Mouse (Mus musculus) MEL (cell line): ENCODE measurements around the gene Nr4a1. TPM values are rescaled to one million over a fixed set of nuclear protein-coding genes. Genes with fewer than 3 reads are reported as not detected.
A peak's percentile ranks its signal among the peaks of the same experiment; 100 is the strongest.

Source experiments
- DNase-seq: peaks from one replicate; pipeline ENCODE4 v3.0.0; 2011; ENCODE audit warnings: low read depth, low spot score
- H3K27ac ChIP-seq: 2 replicates; pipeline ENCODE4 v1.5.1; 2012; ENCODE audit warnings: low read depth, mild to moderate bottlenecking, control low read depth, low read length, moderate library complexity; ENCODE audit not compliant: control insufficient read depth
- H3K27me3 ChIP-seq, 2 experiments: fragments of 150-350 bp in 1 of 2; sonication (generic) in 1 of 2; 2 replicates each; pipeline ENCODE4 v1.6.1; 2012; ENCODE audit warnings: low read length in 2 of 2, mild to moderate bottlenecking in 2 of 2, improper control_type of control experiment in 1 of 2, moderate library complexity in 1 of 2; ENCODE audit not compliant: insufficient read depth in 2 of 2, control insufficient read depth in 1 of 2
- H3K36me3 ChIP-seq, 2 experiments: 2 replicates each; pipeline ENCODE4 v1.6.1; 2012 to 2014; ENCODE audit warnings: low read length in 2 of 2, improper control_type of control experiment in 1 of 2, inconsistent platforms in 1 of 2, mild to moderate bottlenecking in 1 of 2; ENCODE audit not compliant: insufficient read depth in 2 of 2, control insufficient read depth in 1 of 2
- H3K4me1 ChIP-seq, 2 experiments: fragments of 150-350 bp in 1 of 2; sonication (generic) in 1 of 2; 2 replicates each; pipeline ENCODE4 v1.6.1; 2012; ENCODE audit warnings: low read length in 2 of 2, improper control_type of control experiment in 1 of 2, mild to moderate bottlenecking in 1 of 2; ENCODE audit not compliant: insufficient read depth in 2 of 2, control insufficient read depth in 1 of 2
- H3K4me3 ChIP-seq, 2 experiments: fragments of 150-350 bp in 1 of 2; sonication (generic) in 1 of 2; 2 replicates each; pipeline ENCODE4 v1.5.1; 2012; ENCODE audit warnings: low read depth in 2 of 2, low read length in 2 of 2, mild to moderate bottlenecking in 2 of 2, moderate library complexity in 2 of 2, control low read depth in 1 of 2, improper control_type of control experiment in 1 of 2; ENCODE audit not compliant: control insufficient read depth in 1 of 2, insufficient read depth in 1 of 2
- H3K79me2 ChIP-seq: 2 replicates; pipeline ENCODE4 v1.6.1; 2012; ENCODE audit warnings: mild to moderate bottlenecking, low read length, moderate library complexity; ENCODE audit not compliant: control insufficient read depth, poor library complexity, insufficient read depth
- H3K9ac ChIP-seq: 2 replicates; pipeline ENCODE4 v1.6.1; 2012; ENCODE audit warnings: low read depth, mild to moderate bottlenecking, control low read depth, low read length, moderate library complexity; ENCODE audit not compliant: control insufficient read depth, poor library complexity, severe bottlenecking
- H3K9me3 ChIP-seq: fragments of 150-350 bp; sonication (generic); replicated peaks from 2 replicates; pipeline ENCODE4 v1.6.1; 2012; ENCODE audit warnings: mild to moderate bottlenecking, low read length, improper control_type of control experiment, moderate library complexity; ENCODE audit not compliant: insufficient read depth
- BHLHE40 ChIP-seq: IDR thresholded peaks from 2 replicates; pipeline ENCODE4 v1.6.1; 2012; ENCODE audit warnings: low read depth, mild to moderate bottlenecking, inconsistent platforms, low read length, improper control_type of control experiment, borderline replicate concordance
- CHD1 ChIP-seq: IDR thresholded peaks from 2 replicates; pipeline ENCODE4 v1.6.1; 2012; ENCODE audit warnings: low read depth, mild to moderate bottlenecking, inconsistent platforms, low read length, improper control_type of control experiment
- CHD2 ChIP-seq: IDR thresholded peaks from 2 replicates; pipeline ENCODE4 v1.6.1; 2011; ENCODE audit warnings: low read length, improper control_type of control experiment
- CTCF ChIP-seq, 3 experiments: IDR thresholded peaks in 2 of 3; conservative IDR thresholded peaks in 1 of 3; 2 replicates each; pipeline ENCODE4 v1.5.1; 2011 to 2012; ENCODE audit warnings: low read length in 3 of 3, low read depth in 2 of 3, mild to moderate bottlenecking in 2 of 3, improper control_type of control experiment in 1 of 3, inconsistent platforms in 1 of 3, mixed read lengths in 1 of 3, moderate library complexity in 1 of 3; ENCODE audit not compliant: control insufficient read depth in 1 of 3, insufficient read depth in 1 of 3, poor library complexity in 1 of 3, severe bottlenecking in 1 of 3
- E2F4 ChIP-seq: IDR thresholded peaks from 2 replicates; pipeline ENCODE4 v1.6.1; 2011; ENCODE audit warnings: low read depth, low read length, improper control_type of control experiment, borderline replicate concordance
- ELF1 ChIP-seq: IDR thresholded peaks from 2 replicates; pipeline ENCODE4 v1.6.1; 2014; ENCODE audit warnings: low read depth, mild to moderate bottlenecking, inconsistent platforms, low read length, improper control_type of control experiment, moderate library complexity
- GABPA ChIP-seq: IDR thresholded peaks from 2 replicates; pipeline ENCODE4 v1.6.1; 2012; ENCODE audit warnings: low read depth, mild to moderate bottlenecking, inconsistent platforms, low read length, improper control_type of control experiment, moderate library complexity
- GATA1 ChIP-seq: IDR thresholded peaks from 2 replicates; pipeline ENCODE4 v1.6.1; 2011; ENCODE audit warnings: low read depth, low read length, improper control_type of control experiment
- HCFC1 ChIP-seq: IDR thresholded peaks from 2 replicates; pipeline ENCODE4 v1.6.1; 2012; ENCODE audit warnings: low read depth, mild to moderate bottlenecking, inconsistent platforms, low read length, improper control_type of control experiment, moderate library complexity
- KAT2A ChIP-seq: conservative IDR thresholded peaks from 2 replicates; pipeline ENCODE4 v1.6.1; 2012; ENCODE audit warnings: low read depth, low read length, improper control_type of control experiment, inconsistent platforms
- MAFK ChIP-seq: IDR thresholded peaks from 2 replicates; pipeline ENCODE4 v1.6.1; 2011; ENCODE audit warnings: low read depth, mild to moderate bottlenecking, low read length, improper control_type of control experiment, borderline replicate concordance
- MAZ ChIP-seq: IDR thresholded peaks from 2 replicates; pipeline ENCODE4 v1.6.1; 2012; ENCODE audit warnings: low read depth, mild to moderate bottlenecking, inconsistent platforms, low read length, improper control_type of control experiment
- MYC ChIP-seq: IDR thresholded peaks from 2 replicates; pipeline ENCODE4 v1.6.1; 2011; ENCODE audit warnings: low read depth, mild to moderate bottlenecking, low read length, improper control_type of control experiment, moderate library complexity
- POLR2A ChIP-seq, 2 experiments: IDR thresholded peaks; 2 replicates each; pipeline ENCODE4 v1.6.1; 2011 to 2012; ENCODE audit warnings: low read length in 2 of 2, mild to moderate bottlenecking in 2 of 2, control low read depth in 1 of 2, improper control_type of control experiment in 1 of 2, low read depth in 1 of 2, moderate library complexity in 1 of 2; ENCODE audit not compliant: control insufficient read depth in 1 of 2, insufficient read depth in 1 of 2, poor library complexity in 1 of 2
- POLR2AphosphoS2 ChIP-seq: IDR thresholded peaks from 2 replicates; pipeline ENCODE4 v1.6.1; 2011; ENCODE audit warnings: low read length, improper control_type of control experiment
- RCOR1 ChIP-seq: IDR thresholded peaks from 2 replicates; pipeline ENCODE4 v1.6.1; 2012; ENCODE audit warnings: low read depth, mild to moderate bottlenecking, inconsistent platforms, low read length, improper control_type of control experiment
- SIN3A ChIP-seq: IDR thresholded peaks from 2 replicates; pipeline ENCODE4 v1.6.1; 2012; ENCODE audit warnings: low read length, improper control_type of control experiment, inconsistent platforms
- TAL1 ChIP-seq: IDR thresholded peaks from 2 replicates; pipeline ENCODE4 v1.6.1; 2012; ENCODE audit warnings: mild to moderate bottlenecking, inconsistent platforms, low read length, moderate library complexity, mixed read lengths
- ZC3H11A ChIP-seq: IDR thresholded peaks from 2 replicates; pipeline ENCODE4 v1.6.1; 2012; ENCODE audit warnings: low read depth, mild to moderate bottlenecking, inconsistent platforms, low read length, improper control_type of control experiment
- polyA plus RNA-seq, 2 experiments: library from polyadenylated mRNA; stranded (reverse) in 1 of 2; unstranded in 1 of 2; fragments of >175 nt in 1 of 2; fragments of >200 nt in 1 of 2; gene quantifications; 2 replicates each; pipeline versions ENCODE4 v1.2.1 to v1.2.4; 2012; ENCODE audit warnings: low replicate concordance in 2 of 2, low read depth in 1 of 2; ENCODE audit not compliant: insufficient read length in 2 of 2, insufficient read depth in 1 of 2, missing spikeins in 1 of 2
- total RNA-seq: library from RNA; depleted of rRNA; stranded (reverse); fragments of 300-350 nt; gene quantifications from 2 replicates; pipeline ENCODE4 v1.2.3, GENCODE M21; 2012

Nr4a1 gene
- total and polyA plus RNA-seq, 3 experiments: 2.0 to 12.8 TPM; not detected in 1

DNA sequence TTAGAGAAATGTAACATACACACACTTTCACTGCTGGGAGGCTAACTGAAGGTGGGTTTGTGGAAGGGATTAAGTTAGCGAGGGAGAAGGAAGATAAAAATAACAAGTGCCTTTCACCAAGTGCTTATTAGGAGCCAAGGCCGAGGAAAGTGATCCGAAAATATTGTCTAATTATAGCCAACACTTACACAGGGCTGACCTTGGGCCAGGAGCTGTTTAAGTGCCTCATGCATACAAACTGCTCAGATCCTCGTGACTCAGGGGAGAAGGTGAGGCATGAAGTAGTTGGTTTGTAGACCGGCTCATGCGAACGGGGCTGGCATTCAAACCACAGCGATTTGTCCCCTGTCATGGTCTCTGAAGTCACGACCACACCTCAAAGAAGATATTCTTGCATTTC is 12.8 kb upstream of the Nr4a1 start (continued):
- TF ChIP-seq POLR2AphosphoS2: no peak
- TF ChIP-seq BHLHE40: no peak
- no peak; the same call in 1 of the 2 replicates for TF ChIP-seq HCFC1
- no peak for TF ChIP-seq MAFK
- TF ChIP-seq CHD1: no peak
- TF ChIP-seq GATA1: 0 out of 2 replicates have a peak, but pooled peaks have one; percentile 1
- TF ChIP-seq RCOR1: no peak
- no peak for TF ChIP-seq MAZ
- TF ChIP-seq MYC: no peak
- TF ChIP-seq TAL1: no peak
- no peak for TF ChIP-seq POLR2A (IDR thresholded peaks at IDR 0.05; ENCODE audit: control insufficient read depth in 1 of 2, insufficient read depth in 1 of 2, low read depth in 1 of 2, low read length in 2 of 2, poor library complexity in 1 of 2)
- TF ChIP-seq KAT2A: no peak

DNA sequence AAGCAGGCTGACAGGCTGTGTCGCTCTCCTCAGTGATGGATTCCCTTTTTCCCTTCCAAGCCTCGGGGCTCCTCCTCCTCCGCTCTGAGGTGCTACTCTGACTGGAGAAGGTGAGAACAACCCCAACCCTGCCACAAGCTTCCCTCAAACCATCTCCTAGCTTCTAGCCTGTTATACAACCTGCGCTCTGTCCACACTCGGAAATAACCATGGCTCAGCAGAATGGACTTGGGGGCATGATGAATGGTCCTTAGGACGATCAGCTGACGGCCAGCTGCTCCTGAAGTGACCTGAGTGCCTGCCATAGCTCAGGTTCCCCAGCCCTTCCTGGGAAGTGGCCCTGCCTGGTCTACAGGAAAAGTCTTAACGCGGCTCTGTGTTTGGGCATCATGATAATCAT is 12.2 kb upstream of the Nr4a1 start:
- TF ChIP-seq GABPA: no peak
- TF ChIP-seq TAL1: peak; percentile 31; the same call in 1 of the 2 replicates
- 0 out of 2 replicates have a peak, but pooled peaks have one; percentile 10 for TF ChIP-seq SIN3A
- no peak for TF ChIP-seq ELF1
- DNase-seq: no peak
- H3K9me3 ChIP-seq: no peaks in the 10 kb centered on the region
- H3K27ac ChIP-seq: no peak overlapping the region
- H3K79me2 ChIP-seq: no peaks in the 10 kb centered on the region; the same call in 1 of the 2 replicates
- H3K27me3 ChIP-seq: no peaks in the 10 kb centered on the region
- no peak overlapping the region for H3K9ac ChIP-seq
- peaks cover 0 to 15% of the 10 kb centered on the region in 2 experiments; a peak in 2 of 4 replicates for H3K4me1 ChIP-seq
- H3K4me3 ChIP-seq: no peak overlapping the region
- H3K36me3 ChIP-seq: peaks cover 0 to 7% of the 10 kb centered on the region in 2 experiments; a peak in 2 of 4 replicates

DNA sequence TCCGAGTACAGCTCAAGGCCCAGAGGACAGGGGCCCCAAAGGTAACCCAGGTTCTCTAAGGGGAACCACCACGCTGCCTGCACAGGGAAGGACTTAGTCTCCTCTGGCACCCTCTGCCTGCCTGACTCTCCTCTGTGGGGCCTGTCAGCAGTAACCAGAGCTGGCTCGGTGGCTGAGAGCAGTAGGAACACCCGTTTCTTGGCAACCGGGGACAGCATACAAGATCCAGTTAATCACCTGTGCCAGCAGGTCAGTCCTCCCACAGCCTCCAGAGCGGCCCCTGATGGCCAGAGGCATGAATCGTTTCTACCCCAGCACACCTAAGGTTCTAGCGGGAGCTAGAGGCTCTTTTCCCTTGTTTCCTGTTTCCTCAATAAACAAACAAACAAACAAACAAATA is 11.4 kb upstream of the Nr4a1 start:
- Histone ChIP-seq H3K27ac (no peak overlapping the region), H3K4me1 (peaks cover 0 to 20% of the 10 kb centered on the region in 2 experiments; a peak in 2 of 4 replicates), H3K79me2 (no peaks in the 10 kb centered on the region; the same call in 1 of the 2 replicates), H3K36me3 (peaks cover 0 to 10% of the 10 kb centered on the region in 2 experiments; a peak in 2 of 4 replicates), H3K9me3 (no peaks in the 10 kb centered on the region), H3K9ac (no peak overlapping the region), H3K27me3 (no peaks in the 10 kb centered on the region), H3K4me3 (no peak overlapping the region)
- no peak for DNase-seq
- TF ChIP-seq E2F4 (no peak), CTCF (IDR thresholded peaks at IDR 0.05 in 2 of 3, conservative IDR thresholded peaks at IDR 0.05 in 1 of 3; ENCODE audit: control insufficient read depth in 1 of 3, insufficient read depth in 1 of 3, low read depth in 2 of 3, low read length in 3 of 3, poor library complexity in 1 of 3, severe bottlenecking in 1 of 3) (peak; percentile 30 to 63 (median 54); a peak in 5 of 6 replicates), CHD2 (no peak), ZC3H11A (no peak), MAZ (0 out of 2 replicates have a peak, but pooled peaks have one; percentile 35), GABPA (no peak)
